Mouse (Mus musculus) cerebellum, postnatal 4 days (tissue): Measurements from ENCODE around the gene Gpha2.

Experiments
- DNase-seq, 2 experiments: peaks; one replicate each; pipeline ENCODE4 v3.0.0; 2022; ENCODE audit warnings: low spot score in 2 of 2, mixed read lengths in 1 of 2

The Gpha2 gene

DNA sequence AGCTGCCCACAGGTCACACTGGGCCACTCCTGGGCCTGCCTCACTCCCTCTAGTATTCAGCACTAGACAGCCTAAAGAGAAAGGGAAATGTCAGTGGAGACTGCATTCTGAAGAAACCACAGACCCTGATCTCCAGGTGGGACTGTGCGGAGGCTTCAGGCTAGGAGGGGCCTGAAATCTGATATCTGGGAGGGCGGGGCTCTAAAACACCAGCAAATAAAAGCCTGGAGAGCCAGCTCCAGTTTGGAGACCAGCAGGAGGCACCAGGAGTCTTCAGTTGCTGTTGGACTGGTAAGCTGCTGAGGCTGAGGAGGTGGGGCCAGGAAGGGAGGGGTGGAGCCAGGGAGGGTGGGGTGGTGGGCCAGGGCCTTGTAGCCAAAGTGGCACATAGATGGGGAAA is at the start of gene Gpha2:
Gene Gpha2, plus strand, starts transcription at position 246 of the 400 bp plus-strand sequence.
- DNase-seq, result no peak

- DNase-seq, result no peak
Observed at GRCm38 (mm10) chr19:6178775-6179174, 47.4 kb upstream of the Gpha2 start.

GRCm38 (mm10) chr19:6181629-6182028 is 44.6 kb upstream of the Gpha2 start:
- no peak for DNase-seq

DNA sequence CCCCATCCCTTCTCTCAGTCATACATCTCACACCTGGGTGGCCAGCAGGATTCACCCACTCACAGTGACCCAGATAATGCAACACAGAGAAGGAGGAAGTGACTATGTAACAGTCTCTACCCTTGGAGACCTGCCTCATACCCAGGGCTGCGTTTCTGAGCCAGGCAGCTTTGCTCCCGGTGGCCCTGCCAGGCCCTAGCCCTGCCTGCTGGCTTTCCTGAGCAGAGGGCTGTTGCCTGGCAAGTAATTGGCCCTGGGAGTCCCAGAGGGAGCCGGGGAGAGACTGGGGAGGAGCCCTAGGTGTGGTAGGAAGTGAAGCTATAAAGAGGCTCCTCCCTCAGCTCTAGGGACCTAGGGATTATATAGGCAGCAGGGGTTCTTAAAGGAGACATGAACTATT is 43.6 kb upstream of the Gpha2 start:
- DNase-seq, result no peak

DNA sequence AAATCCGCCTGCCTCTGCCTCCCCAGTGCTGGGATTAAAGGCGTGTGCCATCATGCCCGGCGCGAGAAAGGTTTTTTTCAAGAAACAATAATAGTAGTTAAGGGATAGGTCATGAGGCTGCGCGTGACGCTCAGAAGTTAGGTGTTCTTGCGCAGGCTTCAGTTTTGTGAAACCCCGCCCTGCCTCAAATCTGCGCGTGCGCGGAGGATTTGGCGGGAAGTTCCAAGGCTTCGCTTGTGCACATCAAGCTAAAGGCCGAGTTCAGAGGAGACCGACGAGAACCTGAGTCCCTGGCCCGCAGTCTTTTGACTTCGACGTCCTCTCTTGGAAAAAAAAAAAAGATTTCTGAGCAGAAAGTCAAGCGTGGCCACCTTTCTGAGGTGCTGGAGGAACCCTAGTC is 42.0 kb upstream of the Gpha2 start, which contains the start of gene Majin:
Gene Majin, plus strand, starts transcription at position 258 of the 400 bp plus-strand sequence.
- no peak for DNase-seq

- no peak for DNase-seq
Observed at GRCm38 (mm10) chr19:6204265-6204664, 21.9 kb upstream of the Gpha2 start.

DNA sequence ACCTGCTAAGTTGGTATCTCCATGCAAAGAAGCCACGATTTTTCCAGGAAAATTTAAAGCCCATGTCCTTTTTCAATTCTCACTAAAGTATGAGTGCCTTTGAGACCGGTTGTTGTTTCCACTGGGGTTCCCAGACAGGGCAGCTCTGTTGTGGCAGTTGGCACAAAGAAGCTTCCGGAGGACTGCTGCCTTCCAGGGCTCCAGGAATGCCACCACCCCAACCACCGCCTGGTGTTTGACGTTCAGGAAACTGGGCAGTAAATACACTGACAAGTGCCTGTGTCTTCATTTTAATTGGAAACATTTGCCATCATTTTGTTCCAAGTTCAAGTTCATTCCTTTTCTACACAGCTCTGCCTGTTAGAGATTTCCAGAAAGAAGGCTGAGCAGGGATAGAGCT is 19.5 kb upstream of the Gpha2 start:
- DNase-seq, result no peak

- no peak for DNase-seq
Observed at GRCm38 (mm10) chr19:6216046-6216705, 10.0 kb upstream of the Gpha2 start.

GRCm38 (mm10) chr19:6218606-6219005 is 7.6 kb upstream of the Gpha2 start:
- DNase-seq, result no peak

DNA sequence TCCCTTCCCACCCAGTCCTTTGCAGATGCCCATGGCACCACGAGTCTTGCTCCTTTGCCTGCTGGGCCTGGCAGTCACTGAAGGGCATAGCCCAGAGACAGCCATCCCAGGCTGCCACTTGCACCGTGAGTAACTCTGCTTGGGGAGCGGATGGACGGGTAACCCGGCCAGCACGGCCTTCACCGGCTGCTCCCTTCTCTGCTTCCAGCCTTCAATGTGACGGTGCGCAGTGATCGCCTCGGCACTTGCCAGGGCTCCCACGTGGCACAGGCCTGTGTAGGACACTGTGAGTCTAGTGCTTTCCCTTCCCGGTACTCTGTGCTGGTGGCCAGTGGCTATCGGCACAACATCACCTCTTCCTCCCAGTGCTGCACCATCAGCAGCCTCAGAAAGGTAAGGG is 583 bp downstream of the Gpha2 start:
- DNase-seq, result no peak

DNA sequence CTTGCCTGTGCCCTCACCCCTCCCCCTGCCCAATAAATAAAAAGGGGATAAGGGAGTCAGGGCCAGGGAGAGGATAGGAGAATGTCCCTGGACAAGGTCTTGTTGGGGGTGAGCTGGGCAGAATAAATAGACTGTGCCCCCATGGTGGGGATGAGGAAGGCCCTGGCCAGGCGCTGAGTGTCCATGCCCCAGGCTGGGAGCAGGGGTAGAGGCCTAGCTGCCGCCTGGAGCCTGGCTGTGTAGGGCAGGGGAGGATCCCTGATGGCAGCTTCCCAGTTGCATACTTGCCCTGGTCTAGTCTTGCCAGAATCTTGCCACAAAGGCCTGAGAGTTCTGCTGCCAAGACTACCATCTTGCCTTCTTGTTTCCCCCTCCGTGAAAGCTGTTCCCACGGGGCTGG is 1.7 kb downstream of the Gpha2 start:
- DNase-seq, result no peak

DNA sequence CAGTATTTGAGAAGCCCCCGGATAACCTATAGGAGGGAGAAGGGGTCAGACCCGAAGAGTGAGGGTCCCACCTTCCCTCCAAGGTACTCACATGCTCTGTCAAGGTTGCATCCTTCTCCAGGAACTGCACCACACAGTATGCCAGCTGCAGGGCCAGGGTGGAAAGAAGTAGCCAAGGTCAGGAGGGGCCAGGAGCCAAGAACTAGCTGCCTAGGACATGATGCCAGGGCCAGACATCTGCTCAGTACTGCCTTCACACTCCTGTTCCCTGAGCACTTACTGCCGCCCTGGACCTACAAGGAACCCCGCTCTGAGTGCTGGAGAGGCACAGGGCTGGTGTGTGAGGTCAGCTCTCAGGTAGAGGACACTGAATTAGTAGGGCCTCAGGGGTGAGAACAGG is 4.2 kb downstream of the Gpha2 start:
- DNase-seq, result no peak

- no peak for DNase-seq
Observed at GRCm38 (mm10) chr19:6231036-6231435, 4.9 kb downstream of the Gpha2 start.

DNA sequence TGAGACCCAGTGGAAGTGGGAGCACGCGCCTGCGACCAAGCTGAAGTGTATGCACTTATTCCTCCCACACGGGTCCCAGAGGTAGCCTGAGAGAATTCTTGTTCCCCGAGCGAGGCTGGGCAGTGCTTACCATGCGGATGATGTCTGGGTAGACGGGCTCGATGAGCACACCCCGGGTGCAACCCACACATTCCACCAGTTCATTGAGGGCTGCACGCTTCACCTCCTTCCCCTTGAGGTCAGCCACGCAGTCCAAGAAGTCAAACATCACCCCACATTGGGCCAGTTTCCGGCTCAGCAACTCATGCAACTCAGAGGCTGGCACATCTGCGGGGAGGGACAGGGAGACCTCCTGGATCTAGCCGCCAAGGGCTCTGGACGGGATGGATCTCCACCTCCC is 7.5 kb downstream of the Gpha2 start:
- DNase-seq, result no peak

DNA sequence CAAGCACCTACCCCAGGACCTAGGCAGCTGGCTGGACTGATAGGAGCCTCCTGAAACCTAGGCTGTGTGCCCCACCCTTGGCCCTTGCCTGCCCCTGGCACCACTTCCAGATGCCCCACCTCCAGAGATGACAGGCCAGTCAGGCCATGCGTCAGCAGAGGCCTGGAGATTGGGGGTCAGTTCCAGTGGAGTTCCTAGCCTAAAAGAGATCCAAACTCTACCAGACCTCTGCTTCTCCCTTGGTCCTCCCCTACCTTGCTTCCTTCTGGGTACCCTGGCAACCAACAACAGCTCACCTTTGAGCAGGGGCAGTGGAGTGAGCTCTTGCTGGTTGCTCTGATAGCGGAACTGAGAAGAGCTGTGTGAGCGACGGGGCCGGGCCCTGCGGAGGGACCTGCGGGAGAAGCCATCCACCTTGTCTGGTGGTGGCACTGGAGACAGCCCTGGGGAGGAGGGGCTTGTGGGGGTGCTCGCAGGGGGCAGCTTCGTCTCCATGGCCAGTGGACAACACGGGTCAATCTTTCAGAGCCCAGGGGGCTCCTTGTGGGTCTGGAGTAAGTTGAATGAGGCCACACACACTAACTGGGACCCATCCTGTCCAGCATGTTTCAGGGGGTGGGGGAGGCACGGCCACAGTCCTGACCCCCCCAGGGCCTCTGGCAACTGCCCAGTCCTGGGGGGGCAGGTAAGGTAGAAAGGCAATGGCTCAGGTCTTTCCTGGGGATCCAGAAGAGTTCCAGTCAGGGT is 8.3 kb downstream of the Gpha2 start:
- DNase-seq, result no peak

DNA sequence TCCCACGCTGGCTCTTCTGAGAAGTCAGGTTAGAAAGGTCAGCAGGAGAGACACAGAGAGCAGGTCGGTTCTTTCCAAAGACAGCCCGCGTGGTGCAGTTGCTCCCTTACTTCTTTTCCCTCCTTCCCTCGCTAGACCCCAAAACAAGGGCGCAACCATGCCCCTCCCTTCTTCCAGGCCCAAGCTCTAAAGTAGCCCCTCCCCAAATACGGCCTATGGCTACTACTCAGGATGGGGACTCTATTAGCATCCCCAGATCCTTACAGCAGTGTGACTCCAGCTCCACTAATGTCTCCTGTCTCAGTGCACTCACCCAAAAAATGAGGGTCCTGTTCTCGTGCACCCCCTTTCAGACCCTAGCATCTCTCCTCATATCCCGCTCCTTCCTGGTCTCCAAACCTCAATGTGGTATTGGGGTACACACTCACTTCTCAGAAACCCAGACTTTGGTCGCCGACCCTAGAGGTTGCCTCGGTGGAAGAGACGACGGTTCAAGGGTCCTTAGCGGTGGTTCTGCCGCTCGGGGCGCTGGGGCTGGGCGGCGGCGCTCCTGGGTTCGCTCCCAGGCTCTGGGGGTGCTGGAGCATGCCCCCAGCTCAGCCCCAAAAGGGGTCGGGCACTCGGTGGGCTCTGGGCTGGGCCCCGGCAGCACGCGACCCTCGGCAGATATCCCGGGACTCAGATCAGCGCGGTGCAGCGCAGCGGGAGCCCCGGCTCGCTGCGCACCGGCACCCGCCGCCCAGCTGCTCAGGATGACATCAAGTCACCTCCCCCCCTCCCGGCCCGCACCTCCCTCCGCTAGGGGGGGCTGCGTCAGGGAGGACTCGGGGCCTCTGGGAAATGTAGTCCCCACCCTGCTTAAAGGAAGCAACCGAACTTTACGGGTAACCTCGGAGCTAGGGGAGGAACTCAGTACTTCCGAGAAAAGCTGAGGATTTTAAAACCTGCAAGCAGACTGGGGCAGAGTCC is 9.2 kb downstream of the Gpha2 start, which contains the start of gene Ppp2r5b:
Gene Ppp2r5b, minus strand, starts transcription at position 789 of the 969 bp plus-strand sequence.
- peak; percentile 85 to 93 for DNase-seq

GRCm38 (mm10) chr19:6236053-6236441 is 9.9 kb downstream of the Gpha2 start:
- peak; percentile 74 to 91 for DNase-seq

DNA sequence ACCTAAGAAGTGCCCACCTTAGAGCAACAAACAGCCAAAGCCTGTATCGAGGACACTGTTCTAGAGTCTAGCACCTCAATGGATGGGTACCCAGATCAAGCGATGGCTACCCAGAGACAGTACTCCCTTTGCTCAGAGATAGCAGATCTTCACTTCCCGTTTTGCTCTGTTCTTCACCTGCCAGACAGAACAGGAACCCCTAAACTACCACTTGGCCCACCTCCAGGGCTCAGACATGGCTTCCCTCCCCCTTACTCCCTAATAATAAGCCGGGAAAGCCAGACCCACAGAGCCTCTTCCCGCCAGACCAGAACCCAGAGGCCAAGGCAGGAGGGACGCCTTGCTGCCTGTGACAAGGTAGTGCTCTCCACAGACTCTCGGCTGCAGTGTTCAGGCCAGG is 10.7 kb downstream of the Gpha2 start:
- no peak for DNase-seq

DNA sequence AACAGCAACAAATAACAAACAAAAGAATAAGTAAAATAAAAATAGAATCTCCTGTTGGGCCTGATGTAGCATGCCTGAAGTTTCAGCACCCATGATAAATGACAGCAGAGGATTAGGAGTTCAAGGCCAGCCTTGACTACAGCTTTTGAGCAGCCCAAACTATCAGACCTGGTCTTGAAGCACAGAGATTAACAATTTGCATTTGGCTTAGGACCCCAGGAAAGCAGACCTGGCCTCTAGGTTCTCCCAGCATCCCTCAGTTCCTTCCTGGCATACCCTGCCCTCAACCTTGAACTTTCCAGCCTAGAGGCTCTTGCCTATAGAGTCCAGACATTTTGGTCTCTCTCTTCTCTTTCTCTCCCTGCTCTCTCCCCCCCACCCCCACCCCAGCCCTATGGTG is 12.6 kb downstream of the Gpha2 start:
- DNase-seq, result no peak

DNA sequence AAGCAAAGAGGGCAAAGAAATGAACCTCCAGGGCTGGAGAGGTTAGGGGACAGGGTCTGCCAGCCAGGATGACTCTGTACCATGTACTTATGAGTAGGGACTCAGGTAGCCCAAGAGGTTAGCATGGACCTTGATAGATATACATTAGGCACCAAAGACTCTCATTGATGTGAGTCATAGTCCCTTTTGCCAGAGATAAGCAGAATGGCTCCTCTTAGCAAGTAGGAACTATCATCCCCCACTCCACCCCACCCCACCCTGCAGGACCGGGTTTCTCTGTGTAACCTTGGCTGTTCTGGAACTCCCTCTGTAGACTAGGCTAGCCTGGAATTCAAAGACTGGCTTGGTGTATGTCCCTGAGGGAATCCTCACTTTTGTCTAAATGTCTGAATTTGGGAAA is 14.0 kb downstream of the Gpha2 start:
- no peak for DNase-seq

- no peak for DNase-seq
Observed at GRCm38 (mm10) chr19:6240725-6241124, 14.5 kb downstream of the Gpha2 start.
